Mouse (Mus musculus): ENCODE results near the gene Rnf141.

Gene Rnf141

GRCm38 (mm10) chr7:110823995-110824953 is 20.0 kb downstream of the Rnf141 start:
- no peak for DNase-seq

GRCm38 (mm10) chr7:110823593-110823992 is 20.7 kb downstream of the Rnf141 start:
- no peak for DNase-seq

GRCm38 (mm10) chr7:110823076-110823475 is 21.2 kb downstream of the Rnf141 start:
- DNase-seq = no peak

- no peak for DNase-seq
These were observed 22.2 kb downstream of the Rnf141 start for GRCm38 (mm10) chr7:110822055-110822454.

GRCm38 (mm10) chr7:110821653-110822052 is 22.6 kb downstream of the Rnf141 start:
- DNase-seq = no peak

- DNase-seq = no peak
These were observed 23.2 kb downstream of the Rnf141 start for GRCm38 (mm10) chr7:110821068-110821467.

- no peak for DNase-seq
These were observed 25.4 kb downstream of the Rnf141 start for GRCm38 (mm10) chr7:110818787-110819350.

- no peak for DNase-seq
These were observed 26.1 kb downstream of the Rnf141 start for GRCm38 (mm10) chr7:110818206-110818605.

GRCm38 (mm10) chr7:110816037-110816436 is 28.2 kb downstream of the Rnf141 start:
- peak in 1 of 2 experiments; percentile 49 for DNase-seq

GRCm38 (mm10) chr7:110813983-110814382 is 30.3 kb downstream of the Rnf141 start:
- no peak for DNase-seq

GRCm38 (mm10) chr7:110811529-110811928 is 32.7 kb downstream of the Rnf141 start:
- no peak for DNase-seq

- DNase-seq = no peak
These were observed 33.3 kb downstream of the Rnf141 start for GRCm38 (mm10) chr7:110810995-110811394.

GRCm38 (mm10) chr7:110809585-110810557 is 34.4 kb downstream of the Rnf141 start:
- DNase-seq = no peak

- no peak for DNase-seq
These were observed 35.3 kb downstream of the Rnf141 start for GRCm38 (mm10) chr7:110808962-110809361.

- no peak for DNase-seq
These were observed 36.7 kb downstream of the Rnf141 start for GRCm38 (mm10) chr7:110807460-110808030.

- no peak for DNase-seq
These were observed 40.0 kb downstream of the Rnf141 start for GRCm38 (mm10) chr7:110804266-110804665.

GRCm38 (mm10) chr7:110803131-110803530 is 41.1 kb downstream of the Rnf141 start:
- DNase-seq = no peak

- peak; percentile 62 to 81 for DNase-seq
These were observed 43.2 kb downstream of the Rnf141 start for GRCm38 (mm10) chr7:110801028-110801427.

GRCm38 (mm10) chr7:110797722-110798409 is 46.4 kb downstream of the Rnf141 start:
- no peak for DNase-seq

GRCm38 (mm10) chr7:110796367-110797051 is 47.7 kb downstream of the Rnf141 start:
- DNase-seq = peak; percentile 71 to 80

- no peak for DNase-seq
These were observed 49.5 kb downstream of the Rnf141 start for GRCm38 (mm10) chr7:110794722-110795121.
